Mouse (Mus musculus): ENCODE measurements around the gene Rae1.

DNA sequence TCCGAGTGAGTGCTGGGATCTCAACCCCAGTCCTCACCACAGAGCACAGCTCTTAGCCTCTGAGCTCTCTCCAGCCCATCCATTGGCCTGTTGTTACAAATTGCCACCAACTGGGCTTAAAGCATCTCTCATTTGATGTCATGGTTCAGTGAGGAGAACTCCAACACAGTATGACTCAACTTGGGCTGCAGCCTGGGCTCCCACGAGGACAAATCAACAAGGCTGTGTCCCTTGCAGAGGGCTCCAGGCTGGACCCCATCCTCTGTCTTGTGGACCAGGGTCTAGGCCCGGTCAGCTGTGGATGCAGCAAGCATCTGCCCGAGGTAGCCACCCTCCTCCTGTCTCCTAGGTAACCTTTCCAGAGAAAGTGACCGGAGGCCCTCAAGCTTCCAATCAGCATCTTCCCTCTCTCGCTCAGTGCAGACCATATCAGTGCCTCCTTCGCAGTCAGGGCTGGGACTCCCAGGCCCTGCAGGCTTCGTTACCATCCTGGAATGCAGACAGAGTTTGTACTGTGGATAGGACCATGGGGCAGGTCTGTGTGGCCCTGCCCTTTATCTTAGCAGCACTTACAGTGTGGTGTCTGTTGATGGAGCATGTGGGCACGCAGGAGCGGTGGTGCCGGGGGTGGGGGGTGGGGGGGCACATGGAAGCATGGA is 42.7 kb downstream of the Rae1 start:
- TF ChIP-seq HCFC1 (IDR thresholded peaks at IDR 0.05; ENCODE audit: borderline replicate concordance, insufficient read depth, low read length) (no peak), CHD2 (IDR thresholded peaks at IDR 0.05; ENCODE audit: low read depth, low read length) (no peak)
